Mouse (Mus musculus) stomach, embryonic 16.5 days (tissue): Measurements from ENCODE around the gene Pltp. TPM values are rescaled to one million over a fixed set of nuclear protein-coding genes. Genes with fewer than 3 reads are reported as not detected.

Experiments used
- ATAC-seq: fragments of 200-750 bp; cut with Nextera tagmentation; 2 replicates; pipeline ENCODE4 v1.8.0; 2017; ENCODE audit warnings: moderate number of reproducible peaks, moderate TSS enrichment; ENCODE audit not compliant: insufficient read depth, low FRiP score
- H3K27ac ChIP-seq: fragments of 300-500 bp; sonication (generic); 2 replicates; pipeline ENCODE4 v1.5.1; 2014; ENCODE audit warnings: low read length
- H3K27me3 ChIP-seq: fragments of 300-500 bp; sonication (generic); 2 replicates; pipeline ENCODE4 v1.6.1; 2014; ENCODE audit warnings: low read length, control low read depth, mixed read lengths; ENCODE audit not compliant: control insufficient read depth, insufficient read depth
- H3K36me3 ChIP-seq: fragments of 300-500 bp; sonication (generic); 2 replicates; pipeline ENCODE4 v1.6.1; 2014; ENCODE audit warnings: low read length; ENCODE audit not compliant: control insufficient read depth, insufficient read depth
- H3K4me1 ChIP-seq: fragments of 300-500 bp; sonication (generic); 2 replicates; pipeline ENCODE4 v1.6.1; 2014; ENCODE audit warnings: low read length, control low read depth, mixed read lengths; ENCODE audit not compliant: control insufficient read depth, insufficient read depth
- H3K4me2 ChIP-seq: fragments of 300-500 bp; sonication (generic); 2 replicates; pipeline ENCODE4 v1.6.1; 2014; ENCODE audit warnings: low read depth, low read length, mixed read lengths
- H3K4me3 ChIP-seq: fragments of 300-500 bp; sonication (generic); replicated peaks from 2 replicates; pipeline ENCODE4 v1.5.1; 2014; ENCODE audit warnings: mild to moderate bottlenecking, low read length
- H3K9ac ChIP-seq: fragments of 300-500 bp; sonication (generic); 2 replicates; pipeline ENCODE4 v1.6.1; 2014; ENCODE audit warnings: low read length
- H3K9me3 ChIP-seq: fragments of 300-500 bp; sonication (generic); replicated peaks from 2 replicates; pipeline ENCODE4 v1.6.1; 2016; ENCODE audit warnings: low read length, control low read depth; ENCODE audit not compliant: control insufficient read depth
- WGBS: fragments of 180-500 bp; shearing (Covaris S2); extraction: QIAGEN DNeasy Blood & Tissue Kit; methylation state at CpG from one replicate; pipeline ENCODE4 v1.1.7; 2014; 5-methylcytosine and 5-hydroxymethylcytosine counted together
- polyA plus RNA-seq: library from polyadenylated mRNA; unstranded; fragments of >200 nt; fragmentation: Nextera tagmentation; extraction: Ambion mirVana; gene quantifications from 2 replicates; pipeline ENCODE4 v1.2.1, GENCODE M21; 2015

The Pltp gene
- polyA plus RNA-seq, 1 experiment from 2014 or later = 60.1 TPM

DNA sequence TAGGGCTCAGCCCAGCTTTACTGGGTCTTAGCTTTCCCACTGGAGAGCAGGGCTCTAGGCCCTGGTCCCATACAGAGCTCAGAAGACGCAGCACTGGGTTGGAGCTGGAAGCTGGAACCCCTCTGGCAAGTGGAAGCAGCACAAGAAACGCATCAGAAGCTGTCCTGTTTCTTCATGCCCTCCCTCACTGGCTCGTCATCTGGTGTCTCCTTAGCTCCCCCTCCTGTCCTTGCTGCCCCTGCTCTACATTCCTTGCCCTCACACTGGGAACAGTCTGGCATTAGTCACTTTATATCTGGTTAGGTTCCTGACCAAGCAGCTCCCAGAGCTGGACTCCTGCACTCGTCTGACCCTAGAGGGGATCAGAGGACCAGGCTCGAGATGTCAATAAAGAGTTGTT lies 36.5 kb upstream of the Pltp start:
- ATAC-seq = no peak
- Histone ChIP-seq H3K9me3 (no peaks in the 10 kb centered on the region), H3K4me3 (no peak overlapping the region), H3K27me3 (no peaks in the 10 kb centered on the region), H3K27ac (no peak overlapping the region), H3K4me1 (no peaks in the 10 kb centered on the region), H3K9ac (no peak overlapping the region), H3K36me3 (peaks cover 59% of the 10 kb centered on the region), H3K4me2 (no peak overlapping the region)
- 67% methylated on average over 5 of the region's 5 CpGs for WGBS

DNA sequence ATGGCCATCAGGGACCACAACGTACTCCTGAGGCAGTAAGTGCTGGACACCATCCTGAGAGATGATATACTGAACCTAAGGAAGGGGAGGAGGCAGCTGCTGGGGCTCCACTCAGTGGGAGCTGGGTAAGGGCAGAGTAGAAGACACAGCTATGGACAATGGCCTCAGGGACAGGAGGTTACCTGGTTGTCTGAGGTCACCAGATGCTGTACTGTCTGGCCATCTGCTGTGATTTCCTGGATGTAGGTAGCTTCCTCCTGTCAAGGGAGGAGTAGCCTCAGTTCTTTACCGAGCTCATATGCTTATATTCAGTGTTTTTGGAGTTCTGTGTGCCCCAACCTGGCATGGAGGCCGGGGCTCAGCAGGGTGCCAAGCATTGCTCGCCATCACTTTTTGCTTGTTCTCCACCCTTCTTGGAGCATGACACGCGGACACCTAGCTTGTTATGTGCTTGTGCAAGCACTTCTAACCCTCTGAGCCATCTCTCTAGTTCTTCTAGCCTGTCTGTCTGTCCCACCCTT lies 35.2 kb upstream of the Pltp start:
- Histone ChIP-seq H3K27ac (no peak overlapping the region), H3K4me3 (no peak overlapping the region), H3K4me2 (no peak overlapping the region), H3K9ac (no peak overlapping the region), H3K27me3 (no peaks in the 10 kb centered on the region), H3K9me3 (no peaks in the 10 kb centered on the region), H3K4me1 (no peaks in the 10 kb centered on the region), H3K36me3 (peaks cover 59% of the 10 kb centered on the region)
- WGBS = 93% methylated on average over 6 of the region's 6 CpGs
- no peak for ATAC-seq

DNA sequence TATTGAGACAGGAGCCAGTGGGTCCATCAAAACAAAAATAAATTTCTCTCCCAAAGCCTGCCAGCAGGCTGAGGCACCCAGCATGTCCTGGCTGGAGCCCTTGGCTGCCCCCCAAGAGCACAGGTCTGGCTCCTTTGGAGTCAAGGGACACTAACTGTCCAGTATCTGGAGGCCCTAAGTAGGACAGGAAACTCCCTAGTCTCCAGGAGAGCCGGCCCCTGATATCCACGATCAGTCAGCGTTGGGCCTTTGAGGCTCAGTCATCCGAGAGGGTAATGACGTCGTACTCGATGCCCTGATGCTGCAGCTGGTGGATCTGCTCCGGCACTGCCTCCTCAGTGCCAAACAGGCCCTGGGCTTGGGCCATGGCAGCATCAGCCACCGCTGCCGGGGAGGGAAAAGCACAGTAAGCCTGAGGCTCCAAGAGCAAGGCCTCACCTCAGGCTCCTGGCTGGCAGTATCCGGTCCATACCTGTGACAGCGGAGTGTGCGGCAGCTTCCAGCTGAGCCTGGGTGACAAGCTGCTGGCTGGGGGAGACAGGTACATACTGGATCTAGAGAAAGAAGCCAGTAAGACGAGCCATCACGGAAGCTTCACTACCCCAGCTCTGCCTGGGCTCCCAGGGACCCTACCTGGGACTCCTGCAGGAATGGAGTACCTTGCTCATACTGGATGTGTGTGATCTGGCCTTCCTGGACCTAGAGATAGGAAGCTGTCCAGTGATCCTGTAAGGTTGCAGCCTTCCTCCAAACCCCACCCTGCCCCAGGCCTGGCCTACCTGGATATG lies 34.6 kb upstream of the Pltp start:
- WGBS = 87% methylated on average over 15 of the region's 15 CpGs
- no peak overlapping the region for H3K4me3 ChIP-seq
- peaks cover 63% of the 10 kb centered on the region for H3K36me3 ChIP-seq
- H3K27ac ChIP-seq = no peak overlapping the region
- H3K4me2 ChIP-seq = no peak overlapping the region
- H3K9me3 ChIP-seq = no peaks in the 10 kb centered on the region
- no peak overlapping the region for H3K9ac ChIP-seq
- H3K27me3 ChIP-seq = no peaks in the 10 kb centered on the region
- no peaks in the 10 kb centered on the region for H3K4me1 ChIP-seq
- no peak for ATAC-seq

DNA sequence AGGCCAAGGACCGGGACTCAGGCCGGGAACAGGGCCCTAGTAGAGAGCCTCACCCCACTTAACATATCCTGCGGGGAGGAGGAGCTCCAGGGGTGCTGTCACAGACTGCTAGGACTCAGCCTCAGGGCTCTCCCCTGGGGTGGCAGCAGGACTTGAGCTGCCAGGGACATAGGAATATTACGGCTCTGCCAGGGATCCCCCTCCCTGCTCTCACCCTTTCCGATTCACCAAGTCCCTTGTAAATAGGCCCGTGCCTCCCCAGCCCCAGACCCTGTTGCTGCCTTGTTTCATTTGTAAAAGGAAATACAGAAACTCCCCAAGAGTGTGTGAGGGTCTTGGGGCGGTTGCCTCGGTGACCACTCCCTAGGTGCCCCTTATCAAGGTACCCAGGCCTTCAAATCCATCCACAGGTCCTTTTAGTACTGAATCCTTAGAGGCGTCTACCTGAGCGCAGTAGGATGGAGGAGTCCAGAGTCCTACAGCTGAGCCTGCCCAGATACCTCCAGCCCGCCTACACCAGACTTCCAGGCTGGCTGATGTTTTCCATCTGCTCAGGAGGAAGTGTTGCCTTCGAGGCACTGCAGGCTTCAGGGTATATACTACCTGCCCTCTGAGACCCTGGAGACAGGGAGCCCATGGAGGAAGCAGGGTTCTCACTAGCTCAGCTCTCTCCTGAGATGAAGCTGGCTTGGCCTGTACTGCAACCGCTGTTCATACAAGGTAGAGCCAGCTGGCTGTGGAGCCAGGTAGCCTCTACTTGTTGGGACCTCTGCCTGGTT lies 33.7 kb upstream of the Pltp start:
- Histone ChIP-seq H3K27me3 (no peaks in the 10 kb centered on the region), H3K36me3 (peaks cover 66% of the 10 kb centered on the region), H3K4me1 (no peaks in the 10 kb centered on the region), H3K4me2 (no peak overlapping the region), H3K4me3 (no peak overlapping the region), H3K9ac (no peak overlapping the region), H3K27ac (no peak overlapping the region), H3K9me3 (no peaks in the 10 kb centered on the region)
- WGBS = 72% methylated on average over 13 of the region's 13 CpGs
- ATAC-seq = no peak

DNA sequence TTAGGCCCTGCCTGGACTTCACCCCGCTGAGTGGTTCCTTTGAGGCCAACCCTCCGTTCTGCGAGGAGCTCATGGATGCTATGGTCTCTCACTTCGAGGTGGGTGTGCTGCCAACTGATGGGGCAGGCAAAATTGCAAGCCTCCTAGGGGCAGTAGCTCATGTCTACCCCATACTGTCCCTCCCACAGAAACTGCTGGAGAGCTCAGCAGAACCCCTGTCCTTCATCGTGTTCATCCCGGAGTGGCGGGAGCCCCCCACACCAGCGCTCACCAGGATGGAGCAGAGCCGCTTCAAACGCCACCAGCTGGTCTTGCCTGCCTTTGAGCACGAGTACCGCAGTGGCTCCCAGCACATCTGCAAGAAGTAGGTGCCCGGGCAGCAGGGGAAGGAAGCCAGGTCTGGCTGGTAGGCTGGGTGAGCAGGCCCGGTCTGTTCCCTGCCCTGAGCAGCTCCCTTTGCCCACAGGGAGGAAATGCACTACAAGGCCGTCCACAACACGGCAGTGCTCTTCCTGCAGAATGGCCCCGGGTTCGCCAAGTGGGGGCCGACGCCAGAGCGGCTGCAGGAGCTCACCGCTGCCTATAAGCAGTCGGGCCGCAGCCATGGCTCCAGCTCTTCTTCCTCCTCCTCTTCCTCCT lies 33.0 kb upstream of the Pltp start:
- H3K9me3 ChIP-seq = no peaks in the 10 kb centered on the region
- H3K9ac ChIP-seq = no peak overlapping the region
- H3K36me3 ChIP-seq = peaks cover 67% of the 10 kb centered on the region
- no peak overlapping the region for H3K4me2 ChIP-seq
- ATAC-seq = no peak
- H3K4me3 ChIP-seq = no peak overlapping the region
- H3K27ac ChIP-seq = no peak overlapping the region
- 0 out of 2 replicates have a peak, but pooled peaks cover 3% of the 10 kb centered on the region for H3K4me1 ChIP-seq
- WGBS = 90% methylated on average over 23 of the region's 24 CpGs
- H3K27me3 ChIP-seq = no peaks in the 10 kb centered on the region

DNA sequence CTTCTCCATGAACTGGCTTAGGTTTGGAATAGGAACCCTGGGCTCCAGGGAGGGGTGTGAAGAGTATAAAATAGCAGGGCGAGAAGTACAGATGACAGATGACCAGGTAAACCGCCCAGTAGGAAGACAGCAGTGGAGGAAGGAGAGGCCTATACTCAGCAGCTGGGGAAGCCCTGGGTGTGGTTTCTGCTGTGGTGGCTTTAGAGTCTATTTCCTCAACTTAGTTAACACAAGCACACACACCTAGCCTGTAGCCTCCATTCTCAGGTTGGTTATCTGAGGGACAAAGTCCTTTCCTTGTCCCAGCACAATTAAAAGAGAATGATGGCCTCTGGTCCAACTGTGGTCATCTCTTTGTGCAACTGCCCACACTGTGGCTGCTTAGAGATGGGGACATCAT lies 32.4 kb upstream of the Pltp start:
- Histone ChIP-seq H3K27ac (no peak overlapping the region), H3K36me3 (peaks cover 65% of the 10 kb centered on the region)
- ATAC-seq = no peak

DNA sequence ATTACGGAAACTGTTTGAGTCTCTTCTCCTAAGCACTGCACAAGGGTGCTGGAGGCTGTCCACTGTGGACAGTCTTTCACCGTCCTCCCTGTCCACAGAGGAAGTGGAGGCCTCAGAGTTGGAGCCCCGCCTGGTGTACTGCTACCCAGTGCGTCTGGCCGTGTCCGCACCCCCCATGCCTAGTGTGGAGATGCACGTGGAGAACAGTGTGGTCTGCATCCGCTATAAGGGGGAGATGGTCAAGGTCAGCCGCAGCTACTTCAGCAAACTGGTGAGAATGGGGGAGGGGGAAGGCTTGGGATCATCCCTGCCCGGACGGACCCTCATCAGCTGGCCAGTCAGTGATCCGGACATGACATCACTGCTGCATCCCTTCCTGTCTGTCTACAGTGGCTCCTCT lies 31.5 kb upstream of the Pltp start:
- no peak overlapping the region for H3K4me2 ChIP-seq
- peaks cover 56% of the 10 kb centered on the region for H3K36me3 ChIP-seq
- no peak overlapping the region for H3K9ac ChIP-seq
- ATAC-seq = no peak
- no peak overlapping the region for H3K4me3 ChIP-seq
- no peak overlapping the region for H3K27ac ChIP-seq
- 78% methylated on average over 12 of the region's 12 CpGs for WGBS
- H3K4me1 ChIP-seq = 0 out of 2 replicates have a peak, but pooled peaks cover 3% of the 10 kb centered on the region
- H3K9me3 ChIP-seq = no peaks in the 10 kb centered on the region
- no peaks in the 10 kb centered on the region for H3K27me3 ChIP-seq

More for the DNA sequence above, 32.4 kb upstream of the Pltp start:
- Histone ChIP-seq H3K4me2 (no peak overlapping the region), H3K9me3 (no peaks in the 10 kb centered on the region), H3K9ac (no peak overlapping the region), H3K27me3 (no peaks in the 10 kb centered on the region), H3K4me3 (no peak overlapping the region), H3K4me1 (0 out of 2 replicates have a peak, but pooled peaks cover 3% of the 10 kb centered on the region)
- 67% methylated on average over 2 of the region's 2 CpGs for WGBS

DNA sequence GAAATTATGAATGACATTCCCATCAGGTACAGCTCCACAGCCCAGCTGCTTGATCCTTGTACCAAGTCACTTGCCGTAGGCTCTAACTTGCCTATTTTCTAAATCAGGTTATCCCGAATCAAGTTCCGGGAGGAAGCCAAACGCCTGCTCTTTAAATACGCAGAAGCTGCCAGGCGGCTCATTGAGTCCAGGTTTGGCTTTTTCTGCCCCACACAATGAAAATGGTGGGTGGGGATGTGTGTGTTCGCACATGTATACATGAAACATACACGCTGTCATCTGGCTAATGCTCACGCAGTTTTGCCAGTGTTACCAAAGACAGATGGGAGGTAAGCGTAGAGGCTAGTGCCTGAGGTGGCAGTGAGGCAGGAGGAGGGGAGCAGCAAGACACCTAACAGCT lies 29.1 kb upstream of the Pltp start:
- Histone ChIP-seq H3K9me3 (no peaks in the 10 kb centered on the region), H3K4me1 (0 out of 2 replicates have a peak, but pooled peaks cover 3% of the 10 kb centered on the region), H3K9ac (no peak overlapping the region), H3K4me2 (no peak overlapping the region), H3K36me3 (peaks cover 49% of the 10 kb centered on the region; the same call in 1 of the 2 replicates), H3K27me3 (no peaks in the 10 kb centered on the region), H3K27ac (no peak overlapping the region), H3K4me3 (no peak overlapping the region)
- no peak for ATAC-seq
- 91% methylated on average over 10 of the region's 10 CpGs for WGBS
